Mouse (Mus musculus) frontal cortex, postnatal 10 days (tissue): ENCODE data around the gene Hnrnpu.
"Not testable (repeated sequence)": the region's sequence is repeated elsewhere in the genome, so short reads cannot be mapped to it uniquely, and the experiment has no call there.

ENCODE experiments used
- DNase-seq, 2 experiments: peaks; one replicate each; pipeline ENCODE4 v3.0.0; 2022; ENCODE audit warnings: low spot score in 2 of 2, mixed read lengths in 1 of 2

Gene Hnrnpu

GRCm38 (mm10) chr1:178313039-178313597 lies 24.5 kb downstream of the Hnrnpu start:
- DNase-seq: no peak

GRCm38 (mm10) chr1:178310128-178310527 lies 27.5 kb downstream of the Hnrnpu start:
- no peak for DNase-seq

DNA sequence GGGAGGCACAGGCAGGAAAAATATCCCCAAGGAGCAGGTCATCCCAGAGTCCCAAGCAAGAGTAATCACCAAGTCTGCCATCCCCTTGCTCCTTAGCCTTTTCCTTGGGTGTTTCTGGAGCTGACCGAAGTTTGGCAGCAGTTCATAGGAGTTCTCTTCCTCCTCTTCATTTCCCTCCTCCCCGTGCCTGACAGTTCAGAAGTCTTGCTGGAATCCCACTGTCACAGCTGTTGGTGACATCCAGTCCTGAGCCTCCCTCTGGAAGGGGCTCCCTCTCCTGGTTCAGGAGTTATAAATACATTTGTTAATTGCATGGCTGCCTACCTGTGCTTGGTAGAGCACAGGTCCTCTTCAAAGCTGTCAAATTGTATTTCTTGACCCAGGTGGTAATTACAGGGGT lies 28.1 kb downstream of the Hnrnpu start:
- no peak for DNase-seq

DNA sequence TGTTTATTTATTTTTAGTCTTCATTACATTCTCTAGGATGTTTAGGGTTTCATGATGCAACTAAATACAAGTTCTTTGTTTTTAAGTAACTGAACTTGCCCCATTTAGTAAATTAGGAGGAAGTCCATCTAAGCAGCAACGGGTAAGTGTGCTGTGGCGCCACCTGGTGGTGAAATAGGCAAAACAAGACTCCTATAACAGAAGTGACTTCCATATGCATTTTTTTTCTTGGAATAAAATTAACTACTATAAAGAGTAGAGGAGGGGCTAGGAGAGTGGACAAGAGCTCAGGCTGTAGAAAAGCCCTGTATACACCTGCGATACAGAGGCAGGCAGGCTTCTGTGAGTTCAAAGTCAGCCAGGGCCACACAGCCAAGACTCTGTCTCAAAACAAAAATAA lies 34.2 kb downstream of the Hnrnpu start:
- peak; percentile 46 to 62 for DNase-seq

DNA sequence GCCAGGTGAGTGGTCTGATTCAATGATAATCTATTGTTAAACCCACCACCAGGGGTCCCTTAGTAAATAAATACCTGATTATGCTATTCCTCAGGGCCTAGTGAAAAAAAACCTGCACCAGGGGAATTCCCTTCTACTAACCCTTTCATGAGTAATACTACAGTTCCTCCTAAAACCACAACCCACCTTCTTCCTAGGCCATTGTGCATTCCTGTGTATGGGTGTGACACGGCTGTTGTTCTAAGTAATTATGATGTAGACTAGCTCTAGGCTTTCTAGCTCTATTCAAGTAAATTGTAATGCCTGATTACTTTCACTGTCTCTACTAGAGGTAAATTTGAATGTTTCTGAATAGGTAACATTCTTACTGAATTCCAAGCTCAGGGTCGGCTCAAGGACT lies 36.3 kb downstream of the Hnrnpu start:
- DNase-seq: not testable (repeated sequence)

DNA sequence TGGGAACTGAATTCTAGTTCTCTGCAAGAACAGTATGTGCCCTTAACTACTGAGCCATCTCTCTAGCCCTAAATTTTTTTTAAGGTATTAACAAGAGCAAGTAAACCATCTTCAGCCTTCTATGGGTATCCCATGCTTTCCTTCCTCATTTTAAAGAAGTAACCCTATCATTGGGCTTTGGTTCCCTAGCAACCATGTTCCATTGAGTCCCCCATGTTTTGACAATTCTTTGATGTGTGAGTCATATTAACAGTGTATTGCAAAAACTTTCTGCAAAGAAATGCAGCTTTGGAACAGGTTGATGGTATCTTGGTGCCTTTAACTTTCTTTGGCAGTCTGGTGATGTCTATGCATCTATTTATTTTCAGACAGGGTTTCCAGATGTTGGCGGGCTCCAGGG lies 43.5 kb downstream of the Hnrnpu start:
- no peak for DNase-seq

DNA sequence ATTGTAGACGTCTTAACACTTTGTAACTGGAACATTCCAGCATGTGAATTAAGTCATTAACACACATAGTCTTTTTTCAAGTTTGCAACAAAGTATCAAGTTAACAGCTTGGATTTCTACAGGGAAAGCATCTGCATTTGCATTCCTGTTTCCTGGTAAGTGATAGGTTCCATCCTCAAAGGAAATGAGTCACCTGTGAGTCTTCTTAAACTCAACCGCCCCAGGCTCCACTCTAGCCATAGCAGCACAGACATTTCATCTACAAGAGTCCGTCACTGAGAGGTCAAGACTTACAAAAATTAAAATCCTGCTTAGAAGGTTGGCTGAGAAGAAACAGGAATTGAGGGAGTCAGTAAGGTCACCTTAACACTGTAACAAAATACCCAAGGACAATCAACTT lies 45.9 kb downstream of the Hnrnpu start:
- DNase-seq: no peak

DNA sequence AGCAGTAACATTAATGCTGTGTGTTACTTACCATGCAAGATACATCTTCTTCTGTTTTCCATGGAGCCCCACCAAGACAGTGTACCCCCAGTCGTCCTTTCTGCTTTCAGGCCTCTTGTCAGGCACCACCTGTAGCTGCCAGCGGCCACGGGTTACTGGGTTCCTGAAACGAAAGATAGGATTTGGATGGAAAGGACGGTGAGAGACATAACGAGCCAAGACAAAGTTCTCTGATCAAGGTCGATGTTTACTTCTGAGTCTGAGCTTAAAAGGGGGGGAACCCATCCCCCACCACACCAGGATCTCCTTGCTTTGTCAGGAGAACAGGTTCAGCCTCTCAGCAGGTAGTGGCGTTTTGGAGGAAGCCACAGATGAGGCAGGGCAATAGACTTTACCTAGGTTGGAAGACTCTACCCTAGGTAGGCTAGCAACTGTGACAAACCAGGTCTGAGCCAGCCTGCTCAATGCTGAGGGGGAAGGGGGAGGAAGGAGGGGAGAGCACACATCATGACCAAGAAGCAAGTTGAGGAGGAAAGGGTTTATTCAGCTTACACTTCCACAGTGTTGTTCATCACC lies 49.9 kb downstream of the Hnrnpu start:
- DNase-seq: no peak

- DNase-seq: no peak
These were observed 53.5 kb downstream of the Hnrnpu start for GRCm38 (mm10) chr1:178283946-178284720.

DNA sequence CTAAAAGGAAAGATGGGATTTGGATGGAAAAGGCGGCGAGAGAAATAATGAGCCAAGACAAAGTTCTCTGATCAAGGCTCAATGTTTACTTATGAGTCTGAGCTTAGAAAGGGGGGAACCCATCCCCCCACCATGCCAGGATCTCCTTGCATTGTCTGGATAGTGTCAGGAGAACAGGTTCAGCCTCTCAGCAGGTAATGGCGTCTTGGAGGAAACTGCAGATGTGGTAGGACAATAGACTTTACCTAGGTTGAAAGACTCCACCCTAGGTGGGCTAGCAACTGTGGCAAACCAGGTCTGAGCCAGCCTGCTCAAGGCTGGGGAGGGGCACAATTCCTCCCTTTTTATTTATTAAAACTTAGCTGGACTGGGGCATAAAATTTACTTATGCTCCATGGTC lies 54.3 kb downstream of the Hnrnpu start:
- not testable (repeated sequence) for DNase-seq

DNA sequence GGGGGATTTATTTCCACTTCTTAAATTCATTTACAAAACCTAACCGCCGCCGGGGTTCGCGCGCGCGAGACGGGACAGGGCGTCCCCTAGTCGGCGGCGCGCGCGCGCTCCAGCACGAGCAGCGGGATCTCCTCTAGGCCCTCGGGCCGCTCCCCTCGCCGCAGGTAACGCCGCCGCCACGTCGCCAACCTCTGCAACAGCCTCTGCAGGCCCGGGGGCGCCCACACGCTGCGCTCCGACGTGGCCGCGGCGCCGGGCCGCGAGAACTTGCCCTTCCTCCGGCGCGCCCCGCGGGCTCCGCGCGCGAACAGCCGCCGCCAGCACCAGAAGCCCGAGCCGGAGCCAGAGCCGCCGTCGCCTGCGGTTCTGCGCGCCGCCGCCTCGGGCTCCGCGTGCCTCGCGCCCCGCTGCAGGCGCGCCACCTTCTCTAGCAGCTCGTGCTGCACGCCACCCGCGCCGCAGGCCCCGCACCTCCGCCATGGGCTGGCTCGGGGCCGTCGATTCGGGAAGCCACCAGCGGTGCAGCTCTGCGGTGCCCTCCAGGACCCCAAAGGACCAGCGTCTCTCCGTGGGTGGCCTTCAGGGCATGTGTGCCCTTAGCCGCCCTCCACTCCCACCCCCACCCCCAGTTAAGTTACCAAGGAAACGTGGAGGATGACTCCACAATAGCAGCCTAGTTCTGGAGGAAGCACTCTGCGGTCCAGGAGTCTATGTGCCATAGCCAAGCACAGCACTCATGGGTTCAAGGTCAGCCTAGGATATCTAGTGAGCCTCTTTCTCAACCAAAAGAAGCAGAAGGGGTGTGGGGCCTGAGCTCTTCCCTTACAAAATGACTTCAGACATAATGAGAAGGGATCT lies 61.3 kb downstream of the Hnrnpu start:
- DNase-seq: peak; percentile 60 to 76

DNA sequence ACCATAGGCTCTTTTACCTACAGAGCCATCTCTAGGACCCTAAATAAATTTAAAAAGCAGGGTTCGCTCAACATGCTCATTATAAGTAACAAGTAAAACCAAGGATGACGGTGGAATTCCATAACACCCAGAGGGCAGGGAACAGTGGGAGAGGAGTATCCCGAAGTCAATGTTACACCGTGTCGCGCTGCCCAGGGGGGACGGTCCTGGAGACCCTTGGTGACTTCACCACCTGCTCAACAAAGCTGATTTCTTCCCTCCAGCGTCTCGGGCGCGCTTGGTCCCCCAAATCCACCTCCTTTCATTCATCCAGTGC lies 61.9 kb downstream of the Hnrnpu start:
- DNase-seq: no peak

DNA sequence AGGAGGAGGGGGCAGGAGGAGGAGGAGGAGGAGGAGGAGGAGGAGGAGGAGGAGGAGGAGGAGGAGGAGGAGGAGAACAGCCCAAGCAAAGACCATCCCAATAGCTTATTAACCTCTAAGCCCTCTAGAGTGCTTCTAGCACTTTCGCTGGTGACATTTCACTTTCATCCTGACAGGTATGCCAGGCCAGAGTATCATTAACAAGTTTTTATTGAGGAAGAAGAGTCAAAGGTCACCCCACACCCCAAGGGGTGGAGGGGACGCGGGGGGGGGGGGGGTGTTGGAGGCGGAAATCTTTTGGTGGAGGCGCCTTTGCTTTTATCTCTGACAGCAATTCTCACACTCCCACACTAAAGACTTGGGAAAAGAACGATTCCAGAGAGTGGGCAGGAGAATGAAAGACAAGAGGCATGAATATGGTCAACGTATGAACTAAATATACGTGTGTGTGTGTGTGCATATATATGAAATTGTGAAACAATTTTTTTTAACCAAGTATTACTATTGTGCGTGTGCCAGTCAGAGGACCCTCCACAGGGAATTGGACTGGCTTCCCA lies 62.3 kb downstream of the Hnrnpu start:
- DNase-seq: no peak
